Mouse (Mus musculus): ENCODE results near the gene Clic1. TPM values are rescaled to one million over a fixed set of nuclear protein-coding genes. Genes with fewer than 3 reads are reported as not detected.

The Clic1 gene
- total and polyA plus RNA-seq, 3 experiments, result 32.5 to 44.4 (median 33.1) TPM

- no peak for DNase-seq
- peak within 1 kb of the TSS; percentile 36; the same call in 1 of the 2 replicates for H3K9ac ChIP-seq (ENCODE audit: low read depth, low read length)
- H3K27me3 ChIP-seq (ENCODE audit: control insufficient read depth, insufficient read depth, low read length), result no peaks in the 10 kb centered on the region; the same call in 1 of the 2 replicates
- H3K27ac ChIP-seq, result no peak within 1 kb of the TSS
- no peaks in the 10 kb centered on the region for H3K79me2 ChIP-seq (replicated peaks; ENCODE audit: control insufficient read depth, insufficient read depth, low read length)
- 71% methylated on average over 10 of the region's 10 CpGs for WGBS
- TF ChIP-seq EP300 (IDR thresholded peaks at IDR 0.05; ENCODE audit: insufficient read depth, low read depth, low read length) (no peak), CTCF (IDR thresholded peaks at IDR 0.05) (no peak), POLR2A (IDR thresholded peaks at IDR 0.05; ENCODE audit: insufficient read depth, low read depth, low read length) (no peak)
- intact Hi-C loops (cut with DNase I), result no loop called here
- peaks cover 2% of the 10 kb centered on the region for H3K4me1 ChIP-seq (ENCODE audit: control insufficient read depth, insufficient read depth, low read length)
- peak within 1 kb of the TSS; percentile 18; the same call in 1 of the 2 replicates for H3K4me3 ChIP-seq
- H3K36me3 ChIP-seq (ENCODE audit: control insufficient read depth, insufficient read depth, low read length), result no peaks in the 10 kb centered on the region
Measured at GRCm38 (mm10) chr17:35066084-35066483, 16.3 kb downstream of the Clic1 start, which contains the start of gene Mpig6b. Gene Mpig6b (minus strand): TSS chr17:35066184.

GRCm38 (mm10) chr17:35068213-35068914 is 18.6 kb downstream of the Clic1 start:
- intact Hi-C loops (cut with DNase I), result no loop called here
- no peak for DNase-seq
- Histone ChIP-seq H3K9ac (ENCODE audit: low read depth, low read length) (no peak overlapping the region), H3K4me3 (no peak overlapping the region), H3K27me3 (ENCODE audit: control insufficient read depth, insufficient read depth, low read length) (no peaks in the 10 kb centered on the region; the same call in 1 of the 2 replicates), H3K36me3 (ENCODE audit: control insufficient read depth, insufficient read depth, low read length) (no peaks in the 10 kb centered on the region), H3K79me2 (replicated peaks; ENCODE audit: control insufficient read depth, insufficient read depth, low read length) (no peaks in the 10 kb centered on the region), H3K27ac (no peak overlapping the region), H3K4me1 (ENCODE audit: control insufficient read depth, insufficient read depth, low read length) (peaks cover 2% of the 10 kb centered on the region)
- WGBS, result 62% methylated on average over 17 of the region's 17 CpGs
- TF ChIP-seq CTCF (IDR thresholded peaks at IDR 0.05), result no peak
- no peak for TF ChIP-seq POLR2A (IDR thresholded peaks at IDR 0.05; ENCODE audit: insufficient read depth, low read depth, low read length)
- TF ChIP-seq EP300 (IDR thresholded peaks at IDR 0.05; ENCODE audit: insufficient read depth, low read depth, low read length), result no peak

- WGBS, result 29% methylated on average over 6 of the region's 6 CpGs
- Histone ChIP-seq H3K27me3 (ENCODE audit: control insufficient read depth, insufficient read depth, low read length) (no peaks in the 10 kb centered on the region; the same call in 1 of the 2 replicates), H3K27ac (no peak overlapping the region), H3K4me1 (ENCODE audit: control insufficient read depth, insufficient read depth, low read length) (no peaks in the 10 kb centered on the region), H3K9ac (ENCODE audit: low read depth, low read length) (no peak overlapping the region), H3K4me3 (no peak overlapping the region), H3K36me3 (ENCODE audit: control insufficient read depth, insufficient read depth, low read length) (no peaks in the 10 kb centered on the region), H3K79me2 (replicated peaks; ENCODE audit: control insufficient read depth, insufficient read depth, low read length) (no peaks in the 10 kb centered on the region)
- DNase-seq, result peak in 1 of 2 experiments; percentile 32
- intact Hi-C loops (cut with DNase I), result no loop called here
- TF ChIP-seq CTCF (IDR thresholded peaks at IDR 0.05) (no peak), POLR2A (IDR thresholded peaks at IDR 0.05; ENCODE audit: insufficient read depth, low read depth, low read length) (no peak), EP300 (IDR thresholded peaks at IDR 0.05; ENCODE audit: insufficient read depth, low read depth, low read length) (no peak)
Measured at GRCm38 (mm10) chr17:35070556-35071229, 20.9 kb downstream of the Clic1 start.

GRCm38 (mm10) chr17:35071454-35071853 is 21.7 kb downstream of the Clic1 start:
- Histone ChIP-seq H3K27ac (no peak overlapping the region), H3K27me3 (ENCODE audit: control insufficient read depth, insufficient read depth, low read length) (no peaks in the 10 kb centered on the region; the same call in 1 of the 2 replicates), H3K9ac (ENCODE audit: low read depth, low read length) (no peak overlapping the region), H3K4me3 (no peak overlapping the region), H3K79me2 (replicated peaks; ENCODE audit: control insufficient read depth, insufficient read depth, low read length) (no peaks in the 10 kb centered on the region), H3K4me1 (ENCODE audit: control insufficient read depth, insufficient read depth, low read length) (no peaks in the 10 kb centered on the region), H3K36me3 (ENCODE audit: control insufficient read depth, insufficient read depth, low read length) (no peaks in the 10 kb centered on the region)
- intact Hi-C loops (cut with DNase I), result no loop called here
- DNase-seq, result no peak
- WGBS, result 82% methylated on average over 9 of the region's 9 CpGs
- no peak for TF ChIP-seq EP300 (IDR thresholded peaks at IDR 0.05; ENCODE audit: insufficient read depth, low read depth, low read length)
- no peak for TF ChIP-seq CTCF (IDR thresholded peaks at IDR 0.05)
- TF ChIP-seq POLR2A (IDR thresholded peaks at IDR 0.05; ENCODE audit: insufficient read depth, low read depth, low read length), result no peak

GRCm38 (mm10) chr17:35074097-35074496 is 24.3 kb downstream of the Clic1 start:
- no peak for DNase-seq
- Histone ChIP-seq H3K4me1 (ENCODE audit: control insufficient read depth, insufficient read depth, low read length) (peaks cover 5% of the 10 kb centered on the region), H3K36me3 (ENCODE audit: control insufficient read depth, insufficient read depth, low read length) (no peaks in the 10 kb centered on the region), H3K27me3 (ENCODE audit: control insufficient read depth, insufficient read depth, low read length) (no peaks in the 10 kb centered on the region), H3K79me2 (replicated peaks; ENCODE audit: control insufficient read depth, insufficient read depth, low read length) (no peaks in the 10 kb centered on the region), H3K27ac (no peak overlapping the region), H3K9ac (ENCODE audit: low read depth, low read length) (no peak overlapping the region), H3K4me3 (no peak overlapping the region)
- TF ChIP-seq EP300 (IDR thresholded peaks at IDR 0.05; ENCODE audit: insufficient read depth, low read depth, low read length) (no peak), POLR2A (IDR thresholded peaks at IDR 0.05; ENCODE audit: insufficient read depth, low read depth, low read length) (no peak), CTCF (IDR thresholded peaks at IDR 0.05) (no peak)
- 64% methylated on average over 17 of the region's 17 CpGs for WGBS
- intact Hi-C loops (cut with DNase I), result no loop called here
